8 mouse cellular contexts compared by ENCODE assay signal in the genomic region with DNA sequence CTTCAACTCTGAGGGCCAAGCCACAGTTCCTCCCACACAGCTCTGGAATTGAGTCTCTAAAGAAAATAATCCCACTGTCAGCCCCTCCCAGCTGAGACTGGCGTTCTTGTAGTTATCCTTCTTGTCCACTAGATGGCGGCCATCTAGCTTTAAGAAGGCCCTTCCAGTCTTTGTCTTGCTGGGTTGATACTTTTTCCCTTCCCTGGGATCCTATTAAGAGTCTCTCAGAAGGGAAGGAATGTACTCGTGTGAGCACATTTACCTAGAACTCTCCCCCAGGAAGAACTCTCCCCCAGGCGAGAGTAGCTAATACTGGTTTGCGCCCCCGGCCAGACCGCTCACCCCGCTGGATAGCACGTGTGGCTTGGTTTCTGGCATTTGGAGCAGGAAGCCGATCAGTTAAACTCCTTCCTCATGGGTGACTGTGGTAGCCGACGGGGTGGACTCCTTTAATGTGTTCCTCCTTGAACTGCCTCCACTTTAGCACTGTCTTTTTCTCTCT. TPM values are rescaled to one million over a fixed set of nuclear protein-coding genes. Genes with fewer than 3 reads are reported as not detected.
A peak's percentile ranks its signal among the peaks of the same experiment; 100 is the strongest.
DNase-seq lines count a peak whose midpoint lies in the region; ATAC-seq and TF ChIP-seq lines count a peak whose summit lies in the region.

No protein-coding gene starts in this region.

- no peak overlapping the region; the same call in 1 of the 2 replicates for H3K4me2 ChIP-seq in heart, embryonic 11.5 days
- peak overlapping the region; percentile 20; the same call in 1 of the 2 replicates for H3K4me2 ChIP-seq in embryonic facial prominence, embryonic 13.5 days
- peak overlapping the region; percentile 57 for H3K4me2 ChIP-seq in liver, embryonic 14.5 days (ENCODE audit: low read depth)

- H3K4me3 ChIP-seq in heart, embryonic 11.5 days (ENCODE audit: low read depth, low read length) = no peak overlapping the region
- H3K4me3 ChIP-seq in embryonic facial prominence, embryonic 13.5 days = no peak overlapping the region
- H3K4me3 ChIP-seq in hindbrain, embryonic 10.5 days = no peak overlapping the region
- H3K4me3 ChIP-seq in liver, embryonic 14.5 days (ENCODE audit: insufficient read depth in 1 of 2, low read depth in 2 of 2, low read length in 2 of 2) = peak overlapping the region in 1 of 2 experiments; percentile 29; a peak in 2 of 4 replicates

- DNase-seq in heart, adult 11 months = peak; percentile 93
- peak; percentile 90 for DNase-seq in NIH3T3 (ENCODE audit: low read depth)
- peak; percentile 51 for DNase-seq in hindbrain, embryonic 10.5 days (ENCODE audit: low spot score)
- DNase-seq in liver, embryonic 14.5 days (ENCODE audit: low read depth in 3 of 3, low spot score in 3 of 3) = peak; percentile 51 to 68 (median 59)
- peak; percentile 42 for DNase-seq in neural tube, embryonic 10.5 days (ENCODE audit: extremely low spot score, low spot score)
- peak; percentile 50 for DNase-seq in yolk sac, embryonic 10.5 days (ENCODE audit: low spot score)

- H3K9me3 ChIP-seq in heart, embryonic 11.5 days (replicated peaks; ENCODE audit: control insufficient read depth, low read length) = no peaks in the 10 kb centered on the region
- no peaks in the 10 kb centered on the region for H3K9me3 ChIP-seq in embryonic facial prominence, embryonic 13.5 days
- H3K9me3 ChIP-seq in hindbrain, embryonic 10.5 days = no peaks in the 10 kb centered on the region
- no peaks in the 10 kb centered on the region for H3K9me3 ChIP-seq in liver, embryonic 14.5 days (ENCODE audit: control insufficient read depth, low read length)

- peaks cover 8% of the 10 kb centered on the region for H3K36me3 ChIP-seq in heart, embryonic 11.5 days (ENCODE audit: control insufficient read depth, insufficient read depth, low read length)
- peaks cover 72% of the 10 kb centered on the region for H3K36me3 ChIP-seq in embryonic facial prominence, embryonic 13.5 days
- peaks cover 48% of the 10 kb centered on the region for H3K36me3 ChIP-seq in hindbrain, embryonic 10.5 days
- no peaks in the 10 kb centered on the region; the same call in 1 of the 2 replicates for H3K36me3 ChIP-seq in liver, embryonic 14.5 days (replicated peaks; ENCODE audit: control insufficient read depth, insufficient read depth, low read depth)

- no peak for TF ChIP-seq EP300 in liver, embryonic 14.5 days (IDR thresholded peaks at IDR 0.05; ENCODE audit: low read depth)

- H3K9ac ChIP-seq in heart, embryonic 11.5 days (ENCODE audit: low read depth, low read length) = no peak overlapping the region
- peak overlapping the region; percentile 58; the same call in 1 of the 2 replicates for H3K9ac ChIP-seq in embryonic facial prominence, embryonic 13.5 days
- peak overlapping the region; percentile 50 for H3K9ac ChIP-seq in liver, embryonic 14.5 days (replicated peaks)

- no peaks in the 10 kb centered on the region for H3K27me3 ChIP-seq in heart, embryonic 11.5 days (ENCODE audit: control insufficient read depth, insufficient read depth, low read length)
- H3K27me3 ChIP-seq in embryonic facial prominence, embryonic 13.5 days = no peaks in the 10 kb centered on the region
- H3K27me3 ChIP-seq in hindbrain, embryonic 10.5 days (ENCODE audit: insufficient read depth, poor library complexity, severe bottlenecking) = no peaks in the 10 kb centered on the region
- no peaks in the 10 kb centered on the region for H3K27me3 ChIP-seq in liver, embryonic 14.5 days (ENCODE audit: control insufficient read depth, insufficient read depth, low read length)

- H3K4me1 ChIP-seq in heart, embryonic 11.5 days (ENCODE audit: control insufficient read depth, insufficient read depth, low read length) = peaks cover 5% of the 10 kb centered on the region; the same call in 1 of the 2 replicates
- peaks cover 9% of the 10 kb centered on the region for H3K4me1 ChIP-seq in embryonic facial prominence, embryonic 13.5 days
- H3K4me1 ChIP-seq in hindbrain, embryonic 10.5 days (replicated peaks) = peaks cover 10% of the 10 kb centered on the region
- H3K4me1 ChIP-seq in liver, embryonic 14.5 days (replicated peaks; ENCODE audit: control insufficient read depth in 2 of 2, insufficient read depth in 2 of 2, low read length in 1 of 2) = peaks cover 3 to 7% of the 10 kb centered on the region in 2 experiments; a peak in 3 of 4 replicates

- peak; percentile 84 for TF ChIP-seq CTCF in liver, embryonic 14.5 days (IDR thresholded peaks at IDR 0.05; ENCODE audit: low read depth)

- no peak overlapping the region for H3K27ac ChIP-seq in heart, embryonic 11.5 days (ENCODE audit: low read depth, low read length)
- H3K27ac ChIP-seq in embryonic facial prominence, embryonic 13.5 days = peak overlapping the region; percentile 82
- peak overlapping the region; percentile 85 for H3K27ac ChIP-seq in hindbrain, embryonic 10.5 days
- no peak overlapping the region for H3K27ac ChIP-seq in liver, embryonic 14.5 days

- no peak; the same call in 1 of the 2 replicates for ATAC-seq in heart, embryonic 11.5 days (replicated peaks; ENCODE audit: insufficient number of reproducible peaks, low FRiP score, low TSS enrichment)
- peak; percentile 26 for ATAC-seq in embryonic facial prominence, embryonic 13.5 days (ENCODE audit: insufficient number of reproducible peaks, insufficient read depth, low FRiP score, low TSS enrichment, low read depth)
- ATAC-seq in liver, embryonic 14.5 days (ENCODE audit: insufficient read depth) = peak; percentile 71; the same call in 1 of the 2 replicates

- WGBS in heart, embryonic 11.5 days (ENCODE audit: insufficient replicate concordance) = 47% methylated on average over 12 of the region's 12 CpGs
- WGBS in embryonic facial prominence, embryonic 13.5 days = 37% methylated on average over 12 of the region's 12 CpGs
- WGBS in hindbrain, embryonic 10.5 days = 47% methylated on average over 12 of the region's 12 CpGs
- 11% methylated on average over 12 of the region's 12 CpGs for WGBS in liver, embryonic 14.5 days (ENCODE audit: insufficient replicate concordance)

RNA-seq across cellular contexts. Expression of gene P3h1, which starts 6.5 kb away (rescaled TPM):
- polyA plus RNA-seq in heart, embryonic 11.5 days (2014; fragmentation: Nextera tagmentation; extraction: Ambion mirVana) = 32.1 and 33.9 TPM in 2 replicates
- polyA plus RNA-seq in embryonic facial prominence, embryonic 13.5 days (2015; fragmentation: Nextera tagmentation; extraction: Ambion mirVana) = 58.0 and 64.9 TPM in 2 replicates
- polyA plus RNA-seq in hindbrain, embryonic 10.5 days (2016; fragmentation: Nextera tagmentation; extraction: Ambion mirVana) = 16.1 and 18.2 TPM in 2 replicates
- 7.5 and 9.1 TPM in 2 replicates for polyA plus RNA-seq in liver, embryonic 14.5 days (2012; rRNA removed)
- 7.5 and 7.9 TPM in 2 replicates for polyA plus RNA-seq in liver, embryonic 14.5 days (2014; fragmentation: Nextera tagmentation; extraction: Ambion mirVana)

RNA-seq across cellular contexts. Expression of gene AU022252, which starts 6.7 kb away (rescaled TPM):
- 33.2 and 34.7 TPM in 2 replicates for polyA plus RNA-seq in heart, embryonic 11.5 days (2014; fragmentation: Nextera tagmentation; extraction: Ambion mirVana)
- 33.0 and 40.7 TPM in 2 replicates for polyA plus RNA-seq in embryonic facial prominence, embryonic 13.5 days (2015; fragmentation: Nextera tagmentation; extraction: Ambion mirVana)
- 42.0 and 43.5 TPM in 2 replicates for polyA plus RNA-seq in hindbrain, embryonic 10.5 days (2016; fragmentation: Nextera tagmentation; extraction: Ambion mirVana)
- polyA plus RNA-seq in liver, embryonic 14.5 days (2012; rRNA removed) = 2.2 and 3.1 TPM in 2 replicates
- 12.7 and 12.8 TPM in 2 replicates for polyA plus RNA-seq in liver, embryonic 14.5 days (2014; fragmentation: Nextera tagmentation; extraction: Ambion mirVana)

RNA-seq across cellular contexts. Expression of gene Cldn19, which starts 16.0 kb away (rescaled TPM):
- polyA plus RNA-seq in heart, embryonic 11.5 days (2014; fragmentation: Nextera tagmentation; extraction: Ambion mirVana) = not detected in 2 replicates
- polyA plus RNA-seq in embryonic facial prominence, embryonic 13.5 days (2015; fragmentation: Nextera tagmentation; extraction: Ambion mirVana) = 0.24 TPM in 1 of 2 replicates, not detected in the other
- 0.34 TPM in 1 of 2 replicates, not detected in the other for polyA plus RNA-seq in hindbrain, embryonic 10.5 days (2016; fragmentation: Nextera tagmentation; extraction: Ambion mirVana)
- not detected in 2 replicates for polyA plus RNA-seq in liver, embryonic 14.5 days (2012; rRNA removed)
- not detected in 2 replicates for polyA plus RNA-seq in liver, embryonic 14.5 days (2014; fragmentation: Nextera tagmentation; extraction: Ambion mirVana)

RNA-seq across cellular contexts. Expression of gene Tmem269, which starts 21.2 kb away (rescaled TPM):
- polyA plus RNA-seq in heart, embryonic 11.5 days (2014; fragmentation: Nextera tagmentation; extraction: Ambion mirVana) = not detected in 2 replicates
- polyA plus RNA-seq in embryonic facial prominence, embryonic 13.5 days (2015; fragmentation: Nextera tagmentation; extraction: Ambion mirVana) = not detected in 2 replicates
- polyA plus RNA-seq in hindbrain, embryonic 10.5 days (2016; fragmentation: Nextera tagmentation; extraction: Ambion mirVana) = 0.25 TPM in 1 of 2 replicates, not detected in the other
- polyA plus RNA-seq in liver, embryonic 14.5 days (2012; rRNA removed) = 0.05 TPM in 1 of 2 replicates, not detected in the other
- polyA plus RNA-seq in liver, embryonic 14.5 days (2014; fragmentation: Nextera tagmentation; extraction: Ambion mirVana) = not detected in 2 replicates

RNA-seq across cellular contexts. Expression of gene Svbp, which starts 44.1 kb away (rescaled TPM):
- 138 and 143 TPM in 2 replicates for polyA plus RNA-seq in heart, embryonic 11.5 days (2014; fragmentation: Nextera tagmentation; extraction: Ambion mirVana)
- polyA plus RNA-seq in embryonic facial prominence, embryonic 13.5 days (2015; fragmentation: Nextera tagmentation; extraction: Ambion mirVana) = 199 and 212 TPM in 2 replicates
- 149 and 182 TPM in 2 replicates for polyA plus RNA-seq in hindbrain, embryonic 10.5 days (2016; fragmentation: Nextera tagmentation; extraction: Ambion mirVana)
- polyA plus RNA-seq in liver, embryonic 14.5 days (2012; rRNA removed) = 38.5 and 51.2 TPM in 2 replicates
- 116 and 123 TPM in 2 replicates for polyA plus RNA-seq in liver, embryonic 14.5 days (2014; fragmentation: Nextera tagmentation; extraction: Ambion mirVana)

Comparison
In these comparisons a context has a peak if more than half of its experiments do, and no peak if none do; other contexts are left out.
1. DNase-seq: peak in every context shown above with its lines; median percentile 93 in heart, adult 11 months; 90 in NIH3T3; 59 in liver, embryonic 14.5 days; 51 in hindbrain, embryonic 10.5 days; 50 in yolk sac, embryonic 10.5 days; 42 in neural tube, embryonic 10.5 days.
2. H3K27ac ChIP-seq: peak in embryonic facial prominence, embryonic 13.5 days (single experiment) and hindbrain, embryonic 10.5 days (single experiment); none in heart, embryonic 11.5 days (single experiment) and liver, embryonic 14.5 days (single experiment).